Mouse (Mus musculus) limb, embryonic 11.5 days (tissue): ENCODE data around the gene Tnnc2. TPM values are rescaled to one million over a fixed set of nuclear protein-coding genes. Genes with fewer than 3 reads are reported as not detected.
A peak's percentile ranks its signal among the peaks of the same experiment; 100 is the strongest.

ENCODE experiments used
- ATAC-seq: fragments of 200-750 bp; cut with Nextera tagmentation; 2 replicates; pipeline ENCODE4 v1.8.0; 2017; ENCODE audit warnings: low read depth; ENCODE audit not compliant: insufficient number of reproducible peaks, low FRiP score, low TSS enrichment
- DNase-seq: peaks from one replicate; pipeline ENCODE4 v3.0.0-alpha.2; 2015; ENCODE audit warnings: low spot score
- H3K27ac ChIP-seq: fragments of 300-500 bp; sonication (generic); replicated peaks from 2 replicates; pipeline ENCODE4 v1.5.1; 2014; ENCODE audit warnings: low read depth, mild to moderate bottlenecking, low read length
- H3K27me3 ChIP-seq: fragments of 300-500 bp; sonication (generic); 2 replicates; pipeline ENCODE4 v1.6.1; 2014; ENCODE audit warnings: mild to moderate bottlenecking, low read length, mixed read lengths; ENCODE audit not compliant: control insufficient read depth, insufficient read depth
- H3K36me3 ChIP-seq: fragments of 300-500 bp; sonication (generic); 2 replicates; pipeline ENCODE4 v1.6.1; 2014; ENCODE audit warnings: mild to moderate bottlenecking, low read length, moderate library complexity, mixed read lengths; ENCODE audit not compliant: control insufficient read depth, insufficient read depth
- H3K4me1 ChIP-seq: fragments of 300-500 bp; sonication (generic); 2 replicates; pipeline ENCODE4 v1.6.1; 2014; ENCODE audit warnings: low read length, mixed read lengths; ENCODE audit not compliant: control insufficient read depth, insufficient read depth
- H3K4me2 ChIP-seq: fragments of 300-500 bp; sonication (generic); 2 replicates; pipeline ENCODE4 v1.6.1; 2014; ENCODE audit warnings: low read depth, mild to moderate bottlenecking, moderate library complexity; ENCODE audit not compliant: severe bottlenecking
- H3K4me3 ChIP-seq: fragments of 300-500 bp; sonication (generic); 2 replicates; pipeline ENCODE4 v1.5.1; 2014; ENCODE audit warnings: low read depth, low read length
- H3K9ac ChIP-seq: fragments of 300-500 bp; sonication (generic); 2 replicates; pipeline ENCODE4 v1.6.1; 2014; ENCODE audit warnings: mild to moderate bottlenecking, low read length
- H3K9me3 ChIP-seq: fragments of 300-500 bp; sonication (generic); 2 replicates; pipeline ENCODE4 v1.6.1; 2016; ENCODE audit warnings: low read length; ENCODE audit not compliant: control insufficient read depth
- WGBS: fragments of 180-500 bp; shearing (Covaris S2); extraction: QIAGEN DNeasy Blood & Tissue Kit; methylation state at CpG from one replicate; pipeline ENCODE4 v1.1.7; 2014; 5-methylcytosine and 5-hydroxymethylcytosine counted together
- polyA plus RNA-seq: library from polyadenylated mRNA; unstranded; fragments of >200 nt; fragmentation: Nextera tagmentation; extraction: Ambion mirVana; gene quantifications from 2 replicates; pipeline ENCODE4 v1.2.1, GENCODE M21; 2014

Gene Tnnc2
- polyA plus RNA-seq, 1 experiment from 2014 or later: 13.8 TPM

DNA sequence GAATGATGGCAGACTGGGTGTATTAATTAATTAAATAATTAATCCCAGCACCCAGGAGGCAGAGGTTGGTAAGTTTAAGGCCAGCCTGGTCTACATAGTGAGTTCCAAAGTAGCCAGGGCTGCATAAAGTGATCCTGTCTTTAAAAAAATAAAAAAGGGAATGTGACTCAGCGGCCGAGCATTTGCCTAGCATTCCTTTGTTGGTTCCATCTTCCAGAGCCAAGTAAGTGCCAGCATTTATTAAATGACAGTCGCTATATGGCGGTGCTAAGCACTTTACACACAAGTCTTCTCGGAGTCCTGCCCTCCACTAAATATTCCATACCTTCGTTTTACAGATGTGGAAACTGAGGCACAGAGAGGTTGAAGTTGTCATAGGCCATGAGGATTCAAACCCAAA lies 3.6 kb downstream of the Tnnc2 start:
- DNase-seq: no peak
- H3K27me3 ChIP-seq: no peaks in the 10 kb centered on the region
- H3K27ac ChIP-seq: no peak overlapping the region
- H3K9me3 ChIP-seq: no peaks in the 10 kb centered on the region
- H3K4me1 ChIP-seq: peaks cover 2% of the 10 kb centered on the region
- H3K36me3 ChIP-seq: peaks cover 10% of the 10 kb centered on the region; the same call in 1 of the 2 replicates
- no peak overlapping the region for H3K9ac ChIP-seq
- H3K4me3 ChIP-seq: no peak overlapping the region
- no peak overlapping the region for H3K4me2 ChIP-seq
- 92% methylated on average over 6 of the region's 6 CpGs for WGBS
- no peak for ATAC-seq

DNA sequence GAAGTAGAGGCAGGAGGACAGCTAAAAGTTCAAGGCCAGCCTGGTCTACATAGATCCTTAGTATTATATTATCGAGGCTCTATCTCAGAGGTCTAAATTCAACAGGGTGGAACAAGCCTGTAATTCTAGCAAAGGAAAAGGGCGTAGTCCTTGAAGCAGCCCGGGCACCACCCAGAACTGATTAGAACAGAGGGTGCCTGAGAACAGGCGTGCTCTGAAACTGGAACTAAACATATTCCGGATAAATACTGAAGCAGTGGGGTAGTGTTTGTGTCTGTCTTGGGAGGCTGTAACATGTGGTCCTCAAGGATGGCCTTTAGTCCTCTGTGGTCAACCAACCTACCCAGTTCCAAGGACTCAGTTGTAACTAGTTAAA lies 5.8 kb downstream of the Tnnc2 start:
- Histone ChIP-seq H3K9ac (no peak overlapping the region), H3K4me3 (no peak overlapping the region), H3K27ac (no peak overlapping the region), H3K36me3 (peaks cover 12% of the 10 kb centered on the region; the same call in 1 of the 2 replicates), H3K4me1 (peaks cover 6% of the 10 kb centered on the region), H3K27me3 (no peaks in the 10 kb centered on the region), H3K9me3 (no peaks in the 10 kb centered on the region), H3K4me2 (no peak overlapping the region)
- ATAC-seq: no peak
- DNase-seq: no peak
- WGBS: 87% methylated on average over 5 of the region's 5 CpGs

DNA sequence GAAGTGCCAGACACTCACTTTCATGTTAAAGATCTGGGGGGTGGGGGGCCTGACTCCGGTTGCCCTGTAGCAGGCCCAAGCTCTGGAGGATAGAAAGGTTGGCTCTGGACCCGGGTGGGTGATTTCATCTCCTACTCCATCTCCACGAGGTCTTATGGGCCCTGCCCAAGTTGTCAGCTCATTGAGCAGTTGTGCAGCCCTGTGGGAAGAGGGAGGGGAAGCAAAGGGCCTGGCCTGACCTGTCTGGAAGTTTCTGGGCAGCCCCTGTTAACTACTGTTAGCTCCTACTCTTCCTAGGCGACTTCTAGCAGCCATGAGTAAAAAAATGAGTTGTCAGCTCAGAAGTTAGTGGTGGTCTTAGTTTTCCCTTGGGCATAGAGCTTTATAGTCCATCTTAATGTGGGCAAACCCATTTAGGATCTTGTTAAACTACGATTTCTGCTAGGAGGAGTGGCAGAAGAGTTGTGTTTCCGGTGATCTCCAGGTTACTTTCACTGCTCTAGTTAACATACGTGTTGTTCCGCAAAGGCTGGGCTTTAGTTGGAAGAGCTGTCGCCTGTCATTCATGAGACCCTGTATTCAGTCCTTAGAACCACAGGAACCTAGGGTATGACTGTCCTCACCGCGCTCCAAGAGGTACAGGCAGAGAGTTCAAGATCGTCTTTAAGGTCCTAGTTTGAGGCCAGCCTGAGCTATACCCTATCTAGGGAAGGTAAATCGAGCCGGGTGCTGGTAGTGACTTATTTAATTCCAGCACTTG lies 6.4 kb downstream of the Tnnc2 start:
- no peaks in the 10 kb centered on the region for H3K9me3 ChIP-seq
- H3K4me3 ChIP-seq: no peak overlapping the region
- no peak overlapping the region for H3K27ac ChIP-seq
- no peak for ATAC-seq
- H3K4me1 ChIP-seq: peaks cover 6% of the 10 kb centered on the region
- DNase-seq: no peak
- peaks cover 12% of the 10 kb centered on the region; the same call in 1 of the 2 replicates for H3K36me3 ChIP-seq
- no peak overlapping the region for H3K4me2 ChIP-seq
- 78% methylated on average over 14 of the region's 14 CpGs for WGBS
- H3K9ac ChIP-seq: no peak overlapping the region
- no peaks in the 10 kb centered on the region for H3K27me3 ChIP-seq

DNA sequence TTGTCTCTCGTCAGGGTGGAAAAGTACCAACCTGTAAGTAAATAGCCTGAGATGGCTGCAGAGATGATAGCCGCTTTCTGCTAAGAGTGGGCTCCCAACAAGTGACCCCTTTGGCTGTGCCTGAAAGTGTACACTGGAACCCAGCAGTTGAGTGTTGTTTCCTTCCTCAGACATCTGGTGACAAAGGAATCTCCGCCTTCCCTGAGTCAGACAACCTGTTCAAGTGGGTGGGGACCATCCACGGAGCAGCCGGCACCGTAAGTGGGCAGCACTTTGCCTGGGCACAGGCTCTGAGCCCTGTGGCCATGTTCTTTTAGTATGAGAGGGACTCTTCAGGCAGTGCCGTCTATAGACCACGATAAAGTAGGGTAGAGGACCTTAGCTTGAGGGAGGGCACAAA lies 8.6 kb downstream of the Tnnc2 start:
- Histone ChIP-seq H3K4me1 (peaks cover 6% of the 10 kb centered on the region), H3K9me3 (no peaks in the 10 kb centered on the region), H3K27ac (no peak overlapping the region), H3K36me3 (peaks cover 12% of the 10 kb centered on the region; the same call in 1 of the 2 replicates), H3K9ac (peak overlapping the region; percentile 86; the same call in 1 of the 2 replicates), H3K4me2 (peak overlapping the region; percentile 64), H3K4me3 (peak overlapping the region; percentile 89), H3K27me3 (no peaks in the 10 kb centered on the region)
- ATAC-seq (no peak), DNase-seq (no peak)
- 88% methylated on average over 8 of the region's 8 CpGs for WGBS

DNA sequence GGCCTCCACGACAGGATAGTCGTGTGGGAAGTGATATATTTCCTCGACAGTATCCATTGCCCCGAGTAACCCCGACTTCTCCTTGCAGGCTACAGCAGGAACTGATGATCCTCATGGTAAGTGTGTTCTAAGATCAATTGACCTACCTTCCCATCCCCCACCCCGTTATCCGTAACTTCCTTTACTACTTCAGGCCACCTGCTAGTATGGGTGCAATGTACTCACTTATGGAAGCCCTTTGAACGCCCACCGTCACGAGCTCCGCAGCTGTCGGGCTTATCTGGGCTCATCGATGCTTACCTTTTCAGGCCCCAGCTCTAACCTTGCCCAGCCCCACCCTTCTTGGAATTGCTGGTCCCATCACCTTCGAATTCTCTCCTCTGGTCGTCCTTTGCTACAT lies 9.5 kb downstream of the Tnnc2 start:
- H3K36me3 ChIP-seq: peaks cover 16% of the 10 kb centered on the region; the same call in 1 of the 2 replicates
- H3K9me3 ChIP-seq: no peaks in the 10 kb centered on the region
- 2% methylated on average over 15 of the region's 15 CpGs for WGBS
- peak overlapping the region; percentile 86 for H3K9ac ChIP-seq
- H3K4me3 ChIP-seq: peak overlapping the region; percentile 89
- ATAC-seq (no peak), DNase-seq (peak; percentile 32)
- peak overlapping the region; percentile 37 for H3K27ac ChIP-seq
- peak overlapping the region; percentile 64 for H3K4me2 ChIP-seq
- H3K4me1 ChIP-seq: peaks cover 6% of the 10 kb centered on the region
- H3K27me3 ChIP-seq: no peaks in the 10 kb centered on the region

DNA sequence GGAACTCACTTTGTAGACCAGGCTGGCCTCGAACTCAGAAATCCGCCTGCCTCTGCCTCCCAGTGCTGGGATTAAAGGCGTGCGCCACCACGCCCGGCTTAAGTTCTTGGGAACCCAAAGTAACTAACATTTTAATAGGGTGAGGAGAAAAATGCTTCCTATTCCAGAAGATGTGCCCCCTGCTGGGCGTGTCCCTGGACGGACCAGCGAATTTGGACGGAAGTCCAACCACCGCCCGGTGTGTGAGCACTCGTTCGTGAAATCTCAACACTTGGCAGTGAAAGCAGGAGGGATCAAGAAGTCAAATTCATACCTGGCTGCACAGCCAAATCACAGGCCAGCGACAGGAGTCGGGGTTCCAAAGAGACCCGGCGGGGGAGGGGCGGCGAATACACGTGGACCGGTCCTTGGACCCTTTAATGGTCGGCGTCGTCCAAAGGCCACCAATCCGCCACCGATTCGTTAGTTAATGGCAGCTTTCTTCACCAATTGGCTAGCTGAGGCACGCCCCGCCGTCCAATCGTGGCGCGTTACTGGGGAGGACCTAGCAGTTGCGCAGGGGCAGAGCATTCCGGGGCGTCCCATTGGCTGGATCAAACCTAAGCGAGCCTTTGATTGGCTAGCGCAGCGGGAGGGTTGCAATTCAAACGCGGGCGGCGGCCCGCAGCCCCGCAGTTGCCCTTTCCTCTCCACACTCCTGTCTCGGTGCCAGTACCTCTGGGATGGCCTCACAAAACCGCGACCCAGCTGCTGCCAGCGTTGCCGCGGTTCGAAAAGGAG lies 10.3 kb downstream of the Tnnc2 start, which contains the start of gene Ube2c:
Gene Ube2c, plus strand, starts transcription at position 641 of the 780 bp plus-strand sequence.
- H3K4me2 ChIP-seq: peak within 1 kb of the TSS; percentile 64
- H3K36me3 ChIP-seq: peaks cover 17% of the 10 kb centered on the region; the same call in 1 of the 2 replicates
- peaks cover 6% of the 10 kb centered on the region for H3K4me1 ChIP-seq
- H3K4me3 ChIP-seq: peak within 1 kb of the TSS; percentile 89
- H3K27ac ChIP-seq: peak within 1 kb of the TSS; percentile 37
- WGBS: 2% methylated on average over 53 of the region's 53 CpGs
- peak; percentile 99 for DNase-seq
- no peaks in the 10 kb centered on the region for H3K27me3 ChIP-seq
- peak within 1 kb of the TSS; percentile 86 for H3K9ac ChIP-seq
- no peaks in the 10 kb centered on the region for H3K9me3 ChIP-seq
- ATAC-seq: peak; percentile 98

DNA sequence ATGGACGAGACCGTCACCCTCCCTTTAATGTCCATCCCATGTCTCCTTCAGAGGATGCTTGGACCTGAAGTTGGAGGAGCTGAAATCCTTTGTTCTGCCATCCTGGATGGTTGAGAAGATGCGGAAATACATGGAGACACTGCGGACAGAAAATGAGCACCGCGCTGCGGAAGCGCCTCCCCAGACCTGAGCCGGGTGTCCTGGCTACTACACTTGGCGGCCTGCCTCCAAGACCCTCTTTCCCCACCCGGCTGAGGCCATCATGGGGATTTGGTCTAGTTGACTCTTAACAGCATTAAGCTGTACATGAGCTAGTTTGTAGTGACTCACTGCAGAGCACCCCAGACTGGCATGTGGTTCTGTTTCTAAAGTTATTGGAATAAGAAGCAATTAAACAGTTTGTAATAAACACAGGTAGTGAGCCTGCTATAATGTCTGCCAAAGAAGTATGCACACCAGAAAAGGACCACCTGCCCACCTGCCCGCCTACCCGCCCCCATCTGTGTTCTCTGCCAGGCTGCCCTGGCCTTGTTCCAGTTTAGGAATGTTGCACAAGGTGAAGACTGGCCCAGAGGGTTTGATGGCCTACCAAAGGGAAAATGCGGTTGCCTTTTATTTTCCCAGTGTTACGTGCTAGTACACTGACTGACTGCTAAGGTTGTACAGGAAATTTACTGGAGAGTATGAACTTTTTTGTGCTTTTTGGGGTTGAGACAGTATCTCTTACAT lies 11.8 kb downstream of the Tnnc2 start:
- H3K9me3 ChIP-seq: no peaks in the 10 kb centered on the region
- H3K4me1 ChIP-seq: peaks cover 6% of the 10 kb centered on the region
- H3K27me3 ChIP-seq: no peaks in the 10 kb centered on the region
- ATAC-seq: no peak
- peaks cover 20% of the 10 kb centered on the region; the same call in 1 of the 2 replicates for H3K36me3 ChIP-seq
- H3K9ac ChIP-seq: no peak overlapping the region
- no peak overlapping the region for H3K27ac ChIP-seq
- H3K4me2 ChIP-seq: no peak overlapping the region
- no peak overlapping the region for H3K4me3 ChIP-seq
- 95% methylated on average over 15 of the region's 15 CpGs for WGBS
- no peak for DNase-seq

DNA sequence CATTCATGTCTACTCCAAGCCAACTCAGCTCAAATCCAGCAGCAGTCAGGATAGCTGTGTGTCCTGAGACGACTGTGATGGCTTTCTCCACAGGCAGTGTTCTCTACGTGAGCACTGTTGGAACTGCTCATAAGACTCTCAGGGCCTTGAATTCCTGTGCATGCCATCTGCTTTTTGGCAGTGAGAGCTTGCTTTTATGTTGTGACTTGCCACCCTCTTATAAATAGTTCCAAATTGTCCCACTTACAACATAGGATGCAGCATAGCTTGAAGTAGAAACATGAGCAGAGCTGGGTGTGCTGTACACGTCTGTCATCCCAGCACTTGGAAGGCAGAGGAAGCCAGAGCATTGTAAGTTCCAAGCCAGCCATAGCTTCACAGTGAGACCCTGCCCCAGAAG lies 13.9 kb downstream of the Tnnc2 start:
- Histone ChIP-seq H3K4me3 (no peak overlapping the region), H3K27ac (no peak overlapping the region), H3K9ac (no peak overlapping the region), H3K4me2 (no peak overlapping the region), H3K36me3 (peaks cover 17% of the 10 kb centered on the region; the same call in 1 of the 2 replicates), H3K9me3 (no peaks in the 10 kb centered on the region), H3K4me1 (peaks cover 2% of the 10 kb centered on the region), H3K27me3 (no peaks in the 10 kb centered on the region)
- DNase-seq (no peak), ATAC-seq (no peak)
- WGBS: 81% methylated on average over 3 of the region's 3 CpGs
